Mouse (Mus musculus) bone marrow, adult 2 months (tissue): Measurements from ENCODE around the gene Paf1.

Experiments
- CTCF ChIP-seq: fragments of 200-500 bp; IDR thresholded peaks from 2 replicates; pipeline ENCODE4 v1.5.1; 2011; ENCODE audit warnings: low read length, control low read depth; ENCODE audit not compliant: control insufficient read depth, insufficient read depth
- POLR2A ChIP-seq: fragments of 200-500 bp; IDR thresholded peaks from 2 replicates; pipeline ENCODE4 v1.6.1; 2011; ENCODE audit warnings: low read depth, mild to moderate bottlenecking, control low read depth, low read length, borderline replicate concordance; ENCODE audit not compliant: control insufficient read depth

DNA sequence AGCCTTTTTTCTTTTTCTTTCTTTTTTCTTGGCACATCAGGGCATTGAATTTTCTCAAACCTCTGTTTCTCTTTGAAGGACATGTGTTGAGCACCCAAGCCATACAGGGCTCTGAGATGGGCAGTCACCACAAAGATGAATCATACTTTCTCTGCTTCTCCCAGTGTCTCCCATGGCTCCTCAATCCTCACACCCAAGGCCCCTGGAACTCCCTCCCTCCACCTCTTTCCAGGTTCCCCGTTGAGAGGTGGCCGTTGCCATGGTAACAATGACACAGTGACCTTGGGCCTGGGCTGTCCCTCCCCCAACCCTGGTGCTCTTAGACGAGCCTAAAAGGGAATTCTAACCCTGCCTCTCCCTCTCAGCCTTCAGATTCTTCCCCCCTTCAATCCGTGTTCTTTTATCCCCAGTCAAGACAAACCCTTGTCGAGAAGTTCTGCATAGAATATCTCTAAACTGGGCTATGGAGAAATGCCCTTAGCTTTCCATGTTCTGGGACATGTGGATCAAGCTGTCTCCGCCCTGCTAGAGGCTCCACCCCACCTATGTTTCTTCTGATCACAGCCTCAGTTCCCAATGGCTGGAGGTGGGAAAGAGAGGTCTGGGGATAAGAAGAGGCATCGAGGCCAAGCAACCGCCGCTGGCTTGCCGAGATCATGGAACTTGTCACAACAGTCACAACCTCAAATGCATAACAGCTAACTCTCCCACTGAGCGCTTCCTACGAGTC, 54.5 kb downstream of the Paf1 start:
- TF ChIP-seq POLR2A (no peak), CTCF (no peak)
